Mouse (Mus musculus) thymus, adult 2 months (tissue): ENCODE data around the gene Zfyve28.

ENCODE experiments used
- CTCF ChIP-seq: fragments of 200-500 bp; IDR thresholded peaks from 2 replicates; pipeline ENCODE4 v1.5.1; 2012; ENCODE audit warnings: mild to moderate bottlenecking, control low read depth, low read length, moderate library complexity, borderline replicate concordance; ENCODE audit not compliant: control insufficient read depth, poor library complexity, insufficient read depth; ENCODE audit errors: extremely low read depth
- POLR2A ChIP-seq: fragments of 200-500 bp; IDR thresholded peaks from 2 replicates; pipeline ENCODE4 v1.6.1; 2012; ENCODE audit warnings: mild to moderate bottlenecking, low read length, control low read depth, moderate library complexity; ENCODE audit not compliant: control insufficient read depth, poor library complexity, insufficient read depth; ENCODE audit errors: extremely low read depth

DNA sequence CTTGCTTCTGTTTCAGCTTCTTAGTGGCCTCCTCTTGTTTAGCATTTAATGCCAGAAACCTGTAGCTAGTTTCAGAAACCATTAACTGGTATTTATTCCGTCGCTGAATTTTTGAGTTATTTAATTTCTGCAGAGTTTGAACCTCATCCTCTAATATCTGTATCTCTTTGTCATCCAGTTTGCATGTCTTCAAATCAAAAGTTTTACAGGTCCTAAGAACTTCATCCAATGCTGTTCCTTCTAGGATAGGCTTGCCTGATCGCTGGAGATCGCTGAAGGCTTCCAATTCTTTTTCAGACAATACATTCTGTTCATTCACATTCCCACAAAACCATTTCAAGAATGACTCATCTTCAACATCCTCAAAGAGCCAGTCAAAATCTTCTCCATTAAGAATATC, 120.4 kb downstream of the Zfyve28 start:
- TF ChIP-seq CTCF (no peak), POLR2A (no peak)
